Mouse (Mus musculus) G1E (cell line): Measurements from ENCODE around the gene Ms4a2.

ENCODE experiments used
- CTCF ChIP-seq: IDR thresholded peaks from 2 replicates; pipeline ENCODE4 v1.5.1; 2012; ENCODE audit warnings: low read depth, low read length, inconsistent platforms, mixed read lengths
- GATA1 ChIP-seq: IDR thresholded peaks from 2 replicates; pipeline ENCODE4 v1.6.1; 2012; ENCODE audit warnings: borderline replicate concordance, low read length, inconsistent platforms, mixed read lengths
- GATA2 ChIP-seq: IDR thresholded peaks from 2 replicates; pipeline ENCODE4 v1.6.1; 2012; ENCODE audit warnings: low read depth, low read length, inconsistent platforms, borderline replicate concordance
- POLR2AphosphoS5 ChIP-seq: IDR thresholded peaks from 2 replicates; pipeline ENCODE4 v1.6.1; 2012; ENCODE audit warnings: low read depth, low read length, inconsistent platforms; ENCODE audit not compliant: insufficient replicate concordance
- TAL1 ChIP-seq: conservative IDR thresholded peaks from 2 replicates; pipeline ENCODE4 v1.6.1; 2012; ENCODE audit warnings: low read depth, low read length, inconsistent platforms, mixed read lengths

GRCm38 (mm10) chr19:11611541-11611945 lies 12.0 kb downstream of the Ms4a2 start:
- 0 out of 2 replicates have a peak, but pooled peaks have one; percentile 19 for TF ChIP-seq CTCF
- TF ChIP-seq GATA1, result no peak
- no peak for TF ChIP-seq TAL1
- TF ChIP-seq POLR2AphosphoS5, result no peak
- no peak for TF ChIP-seq GATA2
